Mouse (Mus musculus) cerebellum, adult 2 months (tissue): Measurements from ENCODE around the gene Myl6.

Experiments used
- CTCF ChIP-seq: fragments of 200-500 bp; IDR thresholded peaks from 2 replicates; pipeline ENCODE4 v1.5.1; 2011; ENCODE audit warnings: low read depth, mild to moderate bottlenecking, control low read depth, low read length, moderate library complexity, borderline replicate concordance; ENCODE audit not compliant: insufficient read depth
- POLR2A ChIP-seq: fragments of 200-500 bp; IDR thresholded peaks from 2 replicates; pipeline ENCODE4 v1.6.1; 2011; ENCODE audit warnings: low read length, control low read depth, borderline replicate concordance; ENCODE audit not compliant: insufficient read depth

DNA sequence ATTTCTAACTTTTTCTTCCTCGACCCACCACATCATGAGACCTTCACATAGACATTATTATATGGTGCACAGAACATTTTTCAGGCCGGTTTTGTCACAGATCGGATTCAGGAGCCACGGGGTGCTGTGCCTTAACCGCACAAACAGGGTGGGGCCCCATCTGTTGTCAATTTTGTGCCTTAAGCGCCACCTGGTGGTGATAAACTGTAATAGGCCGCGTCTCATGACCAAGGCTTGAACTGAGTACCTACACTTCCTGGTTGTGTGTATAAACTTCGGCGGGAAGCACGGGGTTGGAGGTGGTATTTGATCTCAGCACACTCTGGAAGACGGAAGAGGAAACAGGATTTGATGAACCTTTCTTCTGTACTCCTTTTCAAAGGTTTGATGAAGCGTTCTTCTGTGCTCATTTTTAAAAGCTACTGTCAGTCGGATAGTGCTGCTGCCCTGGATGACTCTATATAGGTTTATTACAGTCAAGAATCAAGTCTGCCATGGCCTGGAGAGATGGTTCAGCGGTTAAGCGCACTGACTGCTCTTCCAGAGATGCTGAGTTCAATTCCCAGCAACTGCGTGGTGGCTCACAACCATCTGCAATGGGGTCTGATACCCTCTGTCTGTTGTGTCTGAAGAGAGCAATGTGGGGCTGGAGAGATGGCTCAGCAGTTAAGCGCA lies 42.5 kb upstream of the Myl6 start:
- TF ChIP-seq POLR2A (no peak), CTCF (peak; percentile 88)
